Mouse (Mus musculus) hindbrain, embryonic 15.5 days (tissue): ENCODE data around the gene Ttll9. TPM values are rescaled to one million over a fixed set of nuclear protein-coding genes. Genes with fewer than 3 reads are reported as not detected.

ENCODE experiments used
- ATAC-seq: fragments of 200-750 bp; cut with Nextera tagmentation; 2 replicates; pipeline ENCODE4 v1.8.0; 2017; ENCODE audit warnings: low read depth, moderate number of reproducible peaks, moderate TSS enrichment; ENCODE audit not compliant: low FRiP score
- H3K27ac ChIP-seq: fragments of 300-500 bp; sonication (generic); replicated peaks from 2 replicates; pipeline ENCODE4 v1.5.1; 2015; ENCODE audit warnings: mild to moderate bottlenecking, inconsistent platforms
- H3K27me3 ChIP-seq: fragments of 300-500 bp; sonication (generic); 2 replicates; pipeline ENCODE4 v1.6.1; 2015; ENCODE audit warnings: control low read depth, inconsistent platforms
- H3K36me3 ChIP-seq: fragments of 300-500 bp; sonication (generic); 2 replicates; pipeline ENCODE4 v1.6.1; 2015; ENCODE audit warnings: control low read depth, inconsistent platforms
- H3K4me1 ChIP-seq: fragments of 300-500 bp; sonication (generic); replicated peaks from 2 replicates; pipeline ENCODE4 v1.6.1; 2015; ENCODE audit warnings: control low read depth, inconsistent platforms
- H3K4me2 ChIP-seq: fragments of 300-500 bp; sonication (generic); 2 replicates; pipeline ENCODE4 v1.6.1; 2015; ENCODE audit warnings: moderate library complexity, mild to moderate bottlenecking, inconsistent platforms
- H3K4me3 ChIP-seq: fragments of 300-500 bp; sonication (generic); 2 replicates; pipeline ENCODE4 v1.5.1; 2015; ENCODE audit warnings: mild to moderate bottlenecking, inconsistent platforms
- H3K9ac ChIP-seq: fragments of 300-500 bp; sonication (generic); 2 replicates; pipeline ENCODE4 v1.6.1; 2015; ENCODE audit warnings: inconsistent platforms
- H3K9me3 ChIP-seq: fragments of 300-500 bp; sonication (generic); 2 replicates; pipeline ENCODE4 v1.6.1; 2016; ENCODE audit warnings: control low read depth, inconsistent platforms
- WGBS: fragments of 180-500 bp; shearing (Covaris S2); methylation state at CpG from one replicate; pipeline ENCODE4 v1.1.7; 2015; 5-methylcytosine and 5-hydroxymethylcytosine counted together
- polyA plus RNA-seq: library from polyadenylated mRNA; unstranded; fragments of >200 nt; fragmentation: Nextera tagmentation; extraction: Ambion mirVana; gene quantifications from 2 replicates; pipeline ENCODE4 v1.2.1, GENCODE M21; 2015

Ttll9 gene
- polyA plus RNA-seq, 1 experiment from 2014 or later, result 8.3 TPM

- H3K4me1 ChIP-seq, result peaks cover 25% of the 10 kb centered on the region
- H3K36me3 ChIP-seq, result no peaks in the 10 kb centered on the region
- H3K27ac ChIP-seq, result no peak overlapping the region
- no peak overlapping the region for H3K9ac ChIP-seq
- H3K4me3 ChIP-seq, result no peak overlapping the region
- no peak overlapping the region for H3K4me2 ChIP-seq
- H3K27me3 ChIP-seq, result peaks cover 57% of the 10 kb centered on the region
- no peak for ATAC-seq
- H3K9me3 ChIP-seq, result no peaks in the 10 kb centered on the region
- WGBS, result 64% methylated on average over 9 of the region's 9 CpGs
These were observed 18.3 kb upstream of the Ttll9 start for GRCm38 (mm10) chr2:152944013-152944412.

- H3K9me3 ChIP-seq, result no peaks in the 10 kb centered on the region
- no peaks in the 10 kb centered on the region for H3K36me3 ChIP-seq
- peaks cover 37% of the 10 kb centered on the region for H3K4me1 ChIP-seq
- H3K9ac ChIP-seq, result no peak overlapping the region
- no peak overlapping the region for H3K4me3 ChIP-seq
- H3K4me2 ChIP-seq, result no peak overlapping the region
- WGBS, result 37% methylated on average over 7 of the region's 7 CpGs
- H3K27ac ChIP-seq, result no peak overlapping the region
- no peak for ATAC-seq
- H3K27me3 ChIP-seq, result peaks cover 38% of the 10 kb centered on the region
These were observed 15.2 kb upstream of the Ttll9 start for GRCm38 (mm10) chr2:152947098-152947497.

GRCm38 (mm10) chr2:152948438-152949020, 13.8 kb upstream of the Ttll9 start:
- no peaks in the 10 kb centered on the region for H3K36me3 ChIP-seq
- peaks cover 33% of the 10 kb centered on the region for H3K4me1 ChIP-seq
- H3K4me2 ChIP-seq, result no peak overlapping the region
- H3K4me3 ChIP-seq, result no peak overlapping the region
- no peak overlapping the region for H3K27ac ChIP-seq
- H3K9me3 ChIP-seq, result no peaks in the 10 kb centered on the region
- peaks cover 27% of the 10 kb centered on the region for H3K27me3 ChIP-seq
- no peak overlapping the region for H3K9ac ChIP-seq
- WGBS, result 87% methylated on average over 5 of the region's 5 CpGs
- no peak for ATAC-seq

- no peaks in the 10 kb centered on the region for H3K9me3 ChIP-seq
- peak overlapping the region; percentile 85 for H3K9ac ChIP-seq
- peaks cover 29% of the 10 kb centered on the region for H3K4me1 ChIP-seq
- peaks cover 11% of the 10 kb centered on the region for H3K27me3 ChIP-seq
- H3K4me2 ChIP-seq, result peak overlapping the region; percentile 95
- H3K36me3 ChIP-seq, result no peaks in the 10 kb centered on the region
- WGBS, result 38% methylated on average over 11 of the region's 11 CpGs
- ATAC-seq, result peak; percentile 23; the same call in 1 of the 2 replicates
- peak overlapping the region; percentile 81 for H3K4me3 ChIP-seq
- no peak overlapping the region for H3K27ac ChIP-seq
These were observed 11.8 kb upstream of the Ttll9 start for GRCm38 (mm10) chr2:152950358-152951064.

- peak; percentile 83 for ATAC-seq
- peak within 1 kb of the TSS; percentile 85 for H3K9ac ChIP-seq
- peaks cover 29% of the 10 kb centered on the region for H3K4me1 ChIP-seq
- peak within 1 kb of the TSS; percentile 85 for H3K27ac ChIP-seq
- peak within 1 kb of the TSS; percentile 81 for H3K4me3 ChIP-seq
- no peaks in the 10 kb centered on the region for H3K36me3 ChIP-seq
- WGBS, result under 1% methylated on average over 51 of the region's 54 CpGs
- H3K4me2 ChIP-seq, result peak within 1 kb of the TSS; percentile 95
- H3K27me3 ChIP-seq, result peaks cover 10% of the 10 kb centered on the region; the same call in 1 of the 2 replicates
- no peaks in the 10 kb centered on the region for H3K9me3 ChIP-seq
These were observed 11.0 kb upstream of the Ttll9 start, which contains the start of gene Dusp15 for GRCm38 (mm10) chr2:152951065-152951849. Gene Dusp15 (minus strand): TSS chr2:152951698.

GRCm38 (mm10) chr2:152951850-152952720, 10.2 kb upstream of the Ttll9 start:
- WGBS, result 7% methylated on average over 13 of the region's 13 CpGs
- no peaks in the 10 kb centered on the region for H3K36me3 ChIP-seq
- peak overlapping the region; percentile 85 for H3K27ac ChIP-seq
- H3K9me3 ChIP-seq, result no peaks in the 10 kb centered on the region
- ATAC-seq, result peak; percentile 24
- peak overlapping the region; percentile 81 for H3K4me3 ChIP-seq
- H3K4me2 ChIP-seq, result peak overlapping the region; percentile 95
- peaks cover 25% of the 10 kb centered on the region for H3K4me1 ChIP-seq
- H3K27me3 ChIP-seq, result 0 out of 2 replicates have a peak, but pooled peaks cover 11% of the 10 kb centered on the region
- peak overlapping the region; percentile 85 for H3K9ac ChIP-seq

- ATAC-seq, result no peak
- WGBS, result 82% methylated on average over 3 of the region's 3 CpGs
These were observed 4.2 kb upstream of the Ttll9 start for GRCm38 (mm10) chr2:152958116-152958515.

GRCm38 (mm10) chr2:152965555-152965954, 3.3 kb downstream of the Ttll9 start:
- Histone ChIP-seq H3K27ac (no peak overlapping the region), H3K4me2 (no peak overlapping the region), H3K9me3 (no peaks in the 10 kb centered on the region), H3K4me1 (no peaks in the 10 kb centered on the region; the same call in 1 of the 2 replicates), H3K27me3 (no peaks in the 10 kb centered on the region), H3K36me3 (no peaks in the 10 kb centered on the region), H3K4me3 (no peak overlapping the region), H3K9ac (no peak overlapping the region)
- ATAC-seq, result no peak
- 69% methylated on average over 4 of the region's 4 CpGs for WGBS

More at GRCm38 (mm10) chr2:152958116-152958515, 4.2 kb upstream of the Ttll9 start:
- Histone ChIP-seq H3K27me3 (0 out of 2 replicates have a peak, but pooled peaks cover 11% of the 10 kb centered on the region), H3K4me2 (no peak overlapping the region), H3K4me1 (no peaks in the 10 kb centered on the region; the same call in 1 of the 2 replicates), H3K4me3 (no peak overlapping the region), H3K36me3 (no peaks in the 10 kb centered on the region), H3K9me3 (no peaks in the 10 kb centered on the region), H3K27ac (no peak overlapping the region), H3K9ac (no peak overlapping the region)

GRCm38 (mm10) chr2:152976991-152977390, 14.7 kb downstream of the Ttll9 start:
- WGBS, result 48% methylated on average over 3 of the region's 3 CpGs
- no peak overlapping the region for H3K27ac ChIP-seq

GRCm38 (mm10) chr2:152985582-152985981, 23.3 kb downstream of the Ttll9 start:
- Histone ChIP-seq H3K9me3 (no peaks in the 10 kb centered on the region), H3K9ac (no peak overlapping the region), H3K27ac (no peak overlapping the region), H3K4me1 (peaks cover 5% of the 10 kb centered on the region; the same call in 1 of the 2 replicates), H3K36me3 (no peaks in the 10 kb centered on the region), H3K4me3 (no peak overlapping the region), H3K4me2 (no peak overlapping the region), H3K27me3 (no peaks in the 10 kb centered on the region)
- WGBS, result 13% methylated on average over 1 of the region's 1 CpGs
- ATAC-seq, result peak; percentile 62; the same call in 1 of the 2 replicates

More at GRCm38 (mm10) chr2:152976991-152977390, 14.7 kb downstream of the Ttll9 start:
- H3K36me3 ChIP-seq, result no peaks in the 10 kb centered on the region
- ATAC-seq, result no peak
- no peaks in the 10 kb centered on the region for H3K4me1 ChIP-seq
- H3K4me2 ChIP-seq, result no peak overlapping the region
- no peaks in the 10 kb centered on the region for H3K27me3 ChIP-seq
- no peak overlapping the region for H3K4me3 ChIP-seq
- no peak overlapping the region for H3K9ac ChIP-seq
- no peaks in the 10 kb centered on the region for H3K9me3 ChIP-seq

- H3K27ac ChIP-seq, result no peak overlapping the region
- no peaks in the 10 kb centered on the region for H3K36me3 ChIP-seq
- H3K9ac ChIP-seq, result no peak overlapping the region
- H3K4me3 ChIP-seq, result no peak overlapping the region
- no peaks in the 10 kb centered on the region for H3K27me3 ChIP-seq
- no peak for ATAC-seq
- H3K9me3 ChIP-seq, result no peaks in the 10 kb centered on the region
- H3K4me1 ChIP-seq, result no peaks in the 10 kb centered on the region
- WGBS, result 92% methylated on average over 9 of the region's 9 CpGs
- H3K4me2 ChIP-seq, result no peak overlapping the region
These were observed 29.2 kb downstream of the Ttll9 start for GRCm38 (mm10) chr2:152991529-152991928.
